Mouse (Mus musculus): Measurements from ENCODE around the gene Dgkg. TPM values are rescaled to one million over a fixed set of nuclear protein-coding genes. Genes with fewer than 3 reads are reported as not detected.

The Dgkg gene
- polyA plus RNA-seq, 1 experiment from 2014 or later, result 1.2 TPM

GRCm38 (mm10) chr16:22563594-22563993 lies 93.4 kb downstream of the Dgkg start:
- H3K4me1 ChIP-seq (ENCODE audit: insufficient read depth, low read depth, low read length), result no peaks in the 10 kb centered on the region
- TF ChIP-seq EP300 (IDR thresholded peaks at IDR 0.05) (no peak), CTCF (IDR thresholded peaks at IDR 0.05) (no peak)
- no peak overlapping the region for H3K9ac ChIP-seq (replicated peaks; ENCODE audit: low read depth)
- no peak for DNase-seq (ENCODE audit: low spot score)
- ATAC-seq, result no peak
- H3K9me3 ChIP-seq (ENCODE audit: low read length), result no peaks in the 10 kb centered on the region
- H3K4me2 ChIP-seq (replicated peaks; ENCODE audit: low read depth, low read length), result no peak overlapping the region
- no peak overlapping the region for H3K4me3 ChIP-seq (ENCODE audit: low read depth, low read length)
- no peaks in the 10 kb centered on the region for H3K36me3 ChIP-seq (ENCODE audit: insufficient read depth, low read length)
- H3K27me3 ChIP-seq (replicated peaks; ENCODE audit: insufficient read depth, low read length), result no peaks in the 10 kb centered on the region
- no peak overlapping the region for H3K27ac ChIP-seq (ENCODE audit: low read length)

DNA sequence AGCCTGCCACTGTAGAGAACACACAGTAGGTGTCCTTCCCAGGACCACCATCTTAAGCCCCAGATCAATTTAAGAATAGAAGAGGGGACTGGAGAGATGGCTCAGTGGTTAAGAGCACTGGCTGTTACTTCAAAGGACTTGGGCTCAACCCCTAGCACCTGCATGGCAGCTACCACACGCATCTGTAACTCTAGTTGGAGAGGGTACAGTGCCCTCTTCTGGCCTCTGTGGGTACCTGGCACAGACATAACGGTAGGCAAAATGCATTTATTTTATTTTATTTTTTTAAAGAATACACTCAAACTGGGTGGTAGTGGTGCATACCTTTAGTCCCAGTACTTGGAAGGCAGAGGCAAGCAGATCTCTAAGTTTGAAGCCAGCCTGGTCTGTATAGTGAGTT lies 102.0 kb downstream of the Dgkg start:
- Histone ChIP-seq H3K4me2 (replicated peaks; ENCODE audit: low read depth, low read length) (no peak overlapping the region), H3K27ac (ENCODE audit: low read length) (no peak overlapping the region), H3K27me3 (replicated peaks; ENCODE audit: insufficient read depth, low read length) (no peaks in the 10 kb centered on the region), H3K4me3 (ENCODE audit: low read depth, low read length) (no peak overlapping the region), H3K4me1 (ENCODE audit: insufficient read depth, low read depth, low read length) (no peaks in the 10 kb centered on the region; the same call in 1 of the 2 replicates), H3K9ac (replicated peaks; ENCODE audit: low read depth) (no peak overlapping the region), H3K9me3 (ENCODE audit: low read length) (no peaks in the 10 kb centered on the region), H3K36me3 (ENCODE audit: insufficient read depth, low read length) (no peaks in the 10 kb centered on the region)
- TF ChIP-seq CTCF (IDR thresholded peaks at IDR 0.05) (peak; percentile 59), EP300 (IDR thresholded peaks at IDR 0.05) (no peak)
- DNase-seq (ENCODE audit: low spot score) (peak; percentile 28), ATAC-seq (peak; percentile 23; the same call in 1 of the 2 replicates)
- 50% methylated on average over 2 of the region's 2 CpGs for WGBS

- peak; percentile 30; the same call in 1 of the 2 replicates for TF ChIP-seq CTCF (IDR thresholded peaks at IDR 0.05)
- no peak for TF ChIP-seq EP300 (IDR thresholded peaks at IDR 0.05)
- no peak overlapping the region for H3K27ac ChIP-seq (ENCODE audit: low read length)
- H3K36me3 ChIP-seq (ENCODE audit: insufficient read depth, low read length), result no peaks in the 10 kb centered on the region
- ATAC-seq (no peak), DNase-seq (ENCODE audit: low spot score) (no peak)
- no peaks in the 10 kb centered on the region for H3K9me3 ChIP-seq (ENCODE audit: low read length)
- no peak overlapping the region for H3K4me3 ChIP-seq (ENCODE audit: low read depth, low read length)
- 49% methylated on average over 9 of the region's 9 CpGs for WGBS
- no peak overlapping the region for H3K9ac ChIP-seq (replicated peaks; ENCODE audit: low read depth)
- no peak overlapping the region for H3K4me2 ChIP-seq (replicated peaks; ENCODE audit: low read depth, low read length)
- no peaks in the 10 kb centered on the region; the same call in 1 of the 2 replicates for H3K4me1 ChIP-seq (ENCODE audit: insufficient read depth, low read depth, low read length)
- no peaks in the 10 kb centered on the region for H3K27me3 ChIP-seq (replicated peaks; ENCODE audit: insufficient read depth, low read length)
Observed at GRCm38 (mm10) chr16:22552351-22552750, 104.7 kb downstream of the Dgkg start.

DNA sequence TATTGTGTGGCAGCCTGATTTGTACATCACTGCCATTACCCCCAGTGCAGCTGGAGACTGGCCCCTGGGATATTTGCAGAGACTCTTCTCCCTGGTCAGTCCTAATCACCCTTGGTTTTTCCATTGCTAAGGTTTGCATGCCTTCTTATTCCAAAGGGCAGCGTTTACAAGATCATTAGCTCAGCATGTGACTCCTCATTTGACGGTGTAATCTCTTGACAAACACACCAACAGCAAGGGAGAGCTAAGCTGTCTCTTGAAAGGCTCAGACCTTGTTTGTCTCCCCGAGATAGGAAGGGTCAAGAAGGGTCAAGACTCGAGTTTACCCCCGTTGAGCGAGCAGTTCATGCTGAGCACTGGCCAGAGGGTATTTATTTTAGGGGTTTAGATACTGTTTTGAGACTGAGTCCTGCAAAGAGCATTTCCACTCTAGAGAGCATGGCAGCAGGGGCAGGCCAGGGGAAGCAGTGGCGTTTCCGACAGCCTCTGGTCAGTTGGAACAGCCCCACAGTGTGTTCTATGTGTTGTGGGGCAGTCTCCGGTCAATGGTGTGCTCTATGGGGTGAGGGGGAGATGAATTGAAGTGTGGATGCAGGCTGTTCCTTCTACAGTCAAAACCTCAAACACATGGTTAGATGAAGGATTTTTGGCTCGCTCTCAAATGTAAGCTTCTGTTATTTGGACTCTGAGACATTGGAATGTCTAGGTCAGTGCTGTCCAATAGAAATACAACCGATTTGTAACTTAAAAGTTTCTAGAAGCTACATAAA lies 105.6 kb downstream of the Dgkg start:
- no peaks in the 10 kb centered on the region; the same call in 1 of the 2 replicates for H3K4me1 ChIP-seq (ENCODE audit: insufficient read depth, low read depth, low read length)
- no peak for TF ChIP-seq CTCF (IDR thresholded peaks at IDR 0.05)
- TF ChIP-seq EP300 (IDR thresholded peaks at IDR 0.05), result no peak
- peak; percentile 50 for DNase-seq (ENCODE audit: low spot score)
- no peak for ATAC-seq
- H3K4me3 ChIP-seq (ENCODE audit: low read depth, low read length), result no peak overlapping the region
- H3K9ac ChIP-seq (replicated peaks; ENCODE audit: low read depth), result no peak overlapping the region
- no peak overlapping the region for H3K4me2 ChIP-seq (replicated peaks; ENCODE audit: low read depth, low read length)
- WGBS, result 13% methylated on average over 11 of the region's 11 CpGs
- no peaks in the 10 kb centered on the region for H3K36me3 ChIP-seq (ENCODE audit: insufficient read depth, low read length)
- no peaks in the 10 kb centered on the region for H3K27me3 ChIP-seq (replicated peaks; ENCODE audit: insufficient read depth, low read length)
- H3K9me3 ChIP-seq (ENCODE audit: low read length), result no peaks in the 10 kb centered on the region
- no peak overlapping the region for H3K27ac ChIP-seq (ENCODE audit: low read length)

DNA sequence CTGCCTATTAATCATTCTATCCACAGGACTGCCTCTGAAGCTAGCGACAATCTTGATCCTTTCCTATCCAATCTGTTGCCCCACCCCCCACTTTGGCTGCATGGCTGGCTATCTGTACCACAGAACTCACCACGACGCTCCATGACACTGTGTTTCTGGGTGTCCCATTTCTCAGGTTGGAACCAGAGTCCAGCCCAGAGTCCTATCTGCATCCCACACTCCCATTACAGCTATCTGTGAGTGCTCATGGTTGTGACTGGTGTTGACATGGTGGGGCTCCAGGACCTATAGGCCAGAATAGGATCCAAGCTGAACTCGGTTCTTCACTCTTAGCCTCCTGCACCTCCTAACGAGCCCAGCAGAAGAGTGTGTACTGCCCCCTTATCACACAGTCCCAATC lies 107.7 kb downstream of the Dgkg start:
- Histone ChIP-seq H3K9ac (replicated peaks; ENCODE audit: low read depth) (no peak overlapping the region), H3K27ac (ENCODE audit: low read length) (no peak overlapping the region), H3K36me3 (ENCODE audit: insufficient read depth, low read length) (no peaks in the 10 kb centered on the region), H3K4me2 (replicated peaks; ENCODE audit: low read depth, low read length) (no peak overlapping the region), H3K4me3 (ENCODE audit: low read depth, low read length) (no peak overlapping the region), H3K9me3 (ENCODE audit: low read length) (no peaks in the 10 kb centered on the region), H3K27me3 (replicated peaks; ENCODE audit: insufficient read depth, low read length) (no peaks in the 10 kb centered on the region), H3K4me1 (ENCODE audit: insufficient read depth, low read depth, low read length) (peaks cover 12% of the 10 kb centered on the region; the same call in 1 of the 2 replicates)
- ATAC-seq (no peak), DNase-seq (ENCODE audit: low spot score) (no peak)
- no peak for TF ChIP-seq EP300 (IDR thresholded peaks at IDR 0.05)
- TF ChIP-seq CTCF (IDR thresholded peaks at IDR 0.05), result no peak
- WGBS, result 61% methylated on average over 5 of the region's 5 CpGs

DNA sequence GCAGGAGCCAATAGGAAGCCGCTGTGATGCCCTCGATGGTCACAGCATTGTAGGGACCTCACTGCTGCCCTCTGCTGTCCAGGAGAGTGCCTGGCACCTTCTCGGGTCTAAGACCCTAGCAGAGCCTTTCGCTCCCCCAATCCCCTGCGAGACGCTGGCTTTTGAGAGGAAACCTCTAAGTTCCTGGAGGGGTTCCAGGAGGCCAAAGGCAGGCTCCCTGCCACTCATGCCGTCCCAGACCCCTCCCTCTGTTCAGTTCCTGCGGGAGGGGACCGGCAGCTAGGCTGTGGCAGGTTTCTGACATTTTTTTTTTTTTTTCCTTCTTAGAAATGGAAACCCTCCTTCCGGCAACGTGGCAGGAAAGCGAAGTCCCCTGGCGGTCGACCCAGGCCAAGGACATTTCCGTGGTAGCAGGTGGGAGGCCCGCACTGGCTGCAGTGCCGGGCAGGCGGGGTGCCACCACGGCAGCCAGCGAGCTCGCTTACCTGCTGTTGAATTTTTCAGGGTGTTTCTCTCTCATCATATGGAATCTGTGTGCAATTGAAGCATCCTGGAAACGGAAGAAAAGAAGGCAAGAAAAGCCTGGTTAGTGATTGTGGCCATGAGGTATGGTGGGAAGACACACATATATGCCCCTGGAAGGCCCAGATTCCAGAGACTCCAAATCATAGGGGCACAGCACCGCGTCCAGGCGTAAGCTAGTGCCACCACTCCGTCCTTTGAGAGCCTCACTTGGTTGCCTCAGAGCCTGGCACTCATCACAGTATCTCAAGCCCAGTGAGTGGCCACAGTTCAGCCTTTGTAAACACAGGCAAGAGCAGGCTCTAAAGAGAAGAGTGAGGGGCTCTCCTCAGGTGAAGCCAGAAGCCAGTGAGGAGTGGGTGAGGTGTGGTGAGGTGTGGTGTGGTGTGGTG lies 108.6 kb downstream of the Dgkg start:
- DNase-seq (ENCODE audit: low spot score) (peak; percentile 84), ATAC-seq (peak; percentile 69)
- peaks cover 13% of the 10 kb centered on the region; the same call in 1 of the 2 replicates for H3K4me1 ChIP-seq (ENCODE audit: insufficient read depth, low read depth, low read length)

More for the DNA sequence above, 108.6 kb downstream of the Dgkg start:
- Histone ChIP-seq H3K27me3 (replicated peaks; ENCODE audit: insufficient read depth, low read length) (no peaks in the 10 kb centered on the region), H3K9ac (replicated peaks; ENCODE audit: low read depth) (peak overlapping the region; percentile 6; the same call in 1 of the 2 replicates), H3K9me3 (ENCODE audit: low read length) (no peaks in the 10 kb centered on the region), H3K4me2 (replicated peaks; ENCODE audit: low read depth, low read length) (peak overlapping the region; percentile 62), H3K27ac (ENCODE audit: low read length) (peak overlapping the region; percentile 63), H3K4me3 (ENCODE audit: low read depth, low read length) (peak overlapping the region; percentile 36), H3K36me3 (ENCODE audit: insufficient read depth, low read length) (no peaks in the 10 kb centered on the region)
- 0 out of 2 replicates have a peak, but pooled peaks have one; percentile 20 for TF ChIP-seq EP300 (IDR thresholded peaks at IDR 0.05)
- peak; percentile 83 for TF ChIP-seq CTCF (IDR thresholded peaks at IDR 0.05)
- WGBS, result 6% methylated on average over 26 of the region's 26 CpGs
